Mouse (Mus musculus) ES-Bruce4 (cell line): ENCODE results near the gene Htr1d. TPM values are rescaled to one million over a fixed set of nuclear protein-coding genes. Genes with fewer than 3 reads are reported as not detected.

Source experiments
- H3K27ac ChIP-seq: 2 replicates; pipeline ENCODE4 v1.5.1; 2012; ENCODE audit warnings: low read length, inconsistent platforms; ENCODE audit not compliant: insufficient read depth
- H3K27me3 ChIP-seq: 2 replicates; pipeline ENCODE4 v1.6.1; 2012; ENCODE audit warnings: mild to moderate bottlenecking, low read length, inconsistent platforms; ENCODE audit not compliant: control insufficient read depth, poor library complexity, insufficient read depth, severe bottlenecking
- H3K36me3 ChIP-seq: 2 replicates; pipeline ENCODE4 v1.6.1; 2012; ENCODE audit warnings: inconsistent platforms, mild to moderate bottlenecking, low read length, moderate library complexity; ENCODE audit not compliant: control insufficient read depth, poor library complexity, insufficient read depth, severe bottlenecking
- H3K4me1 ChIP-seq: one replicate; pipeline ENCODE4 v1.8.1; 2011; ENCODE audit warnings: low read length; ENCODE audit not compliant: control insufficient read depth, insufficient read depth
- H3K4me3 ChIP-seq: 2 replicates; pipeline ENCODE4 v1.5.1; 2011; ENCODE audit warnings: low read depth, mild to moderate bottlenecking, low read length
- H3K9ac ChIP-seq: 2 replicates; pipeline ENCODE4 v1.6.1; 2012; ENCODE audit warnings: low read depth, mild to moderate bottlenecking, inconsistent platforms; ENCODE audit not compliant: poor library complexity, severe bottlenecking
- H3K9me3 ChIP-seq: replicated peaks from 2 replicates; pipeline ENCODE4 v1.6.1; 2012; ENCODE audit warnings: mild to moderate bottlenecking, low read length, inconsistent platforms; ENCODE audit not compliant: control insufficient read depth, poor library complexity, insufficient read depth, severe bottlenecking
- CTCF ChIP-seq: IDR thresholded peaks from one replicate; pipeline ENCODE4 v1.8.1; 2011; ENCODE audit warnings: low read depth, low read length
- EP300 ChIP-seq: IDR thresholded peaks from 2 replicates; pipeline ENCODE4 v1.6.1; 2011; ENCODE audit warnings: low read depth, low read length; ENCODE audit not compliant: insufficient read depth
- POLR2A ChIP-seq: IDR thresholded peaks from one replicate; pipeline ENCODE4 v1.8.1; 2011; ENCODE audit warnings: low read length; ENCODE audit not compliant: insufficient read depth
- polyA plus RNA-seq: library from polyadenylated mRNA; stranded (reverse); fragments of >200 nt; gene quantifications from 2 replicates; pipeline ENCODE4 v1.2.4, GENCODE M21; 2011; ENCODE audit warnings: low read depth; ENCODE audit not compliant: missing spikeins, insufficient read depth, insufficient read length

The Htr1d gene
- polyA plus RNA-seq, 1 experiment, result 1.1 TPM

GRCm38 (mm10) chr4:136411995-136412765 is 11.1 kb upstream of the Htr1d start:
- H3K9ac ChIP-seq, result no peak overlapping the region
- H3K27ac ChIP-seq, result no peak overlapping the region
- H3K4me3 ChIP-seq, result no peak overlapping the region
- no peaks in the 10 kb centered on the region for H3K27me3 ChIP-seq
- H3K9me3 ChIP-seq, result no peaks in the 10 kb centered on the region
- no peaks in the 10 kb centered on the region for H3K4me1 ChIP-seq
- no peak for TF ChIP-seq POLR2A
- H3K36me3 ChIP-seq, result no peaks in the 10 kb centered on the region

DNA sequence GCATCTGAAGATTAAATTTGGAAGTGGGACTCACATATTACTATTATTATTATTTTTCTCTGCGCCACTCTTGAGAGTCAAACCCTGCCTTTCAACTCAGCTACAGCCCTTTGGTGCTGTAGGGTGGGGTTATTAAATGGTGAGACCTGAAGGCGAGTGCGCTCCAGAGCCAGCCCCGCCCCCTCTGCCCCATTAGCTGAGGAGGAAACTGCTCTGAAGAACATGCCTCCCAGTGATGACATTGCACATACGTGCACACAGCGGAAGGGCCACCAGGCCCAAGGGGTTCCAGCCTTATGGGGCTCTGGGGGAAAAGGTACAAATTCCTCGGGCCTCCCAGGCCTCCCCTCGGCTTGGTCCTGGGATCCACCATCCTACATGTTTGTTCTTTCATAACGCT is 7.8 kb upstream of the Htr1d start:
- H3K27me3 ChIP-seq, result no peaks in the 10 kb centered on the region
- no peaks in the 10 kb centered on the region for H3K4me1 ChIP-seq
- no peak overlapping the region for H3K9ac ChIP-seq
- H3K36me3 ChIP-seq, result no peaks in the 10 kb centered on the region
- no peak for TF ChIP-seq CTCF
- no peak for TF ChIP-seq EP300
- no peak for TF ChIP-seq POLR2A
- no peak overlapping the region for H3K4me3 ChIP-seq
- H3K27ac ChIP-seq, result no peak overlapping the region
- no peaks in the 10 kb centered on the region for H3K9me3 ChIP-seq

- Histone ChIP-seq H3K27me3 (no peaks in the 10 kb centered on the region), H3K4me3 (no peak overlapping the region), H3K27ac (no peak overlapping the region), H3K4me1 (no peaks in the 10 kb centered on the region), H3K9ac (no peak overlapping the region), H3K36me3 (no peaks in the 10 kb centered on the region), H3K9me3 (no peaks in the 10 kb centered on the region)
- no peak for TF ChIP-seq POLR2A
- TF ChIP-seq EP300, result no peak
- no peak for TF ChIP-seq CTCF
Observed at GRCm38 (mm10) chr4:136418962-136419361, 4.4 kb upstream of the Htr1d start.

DNA sequence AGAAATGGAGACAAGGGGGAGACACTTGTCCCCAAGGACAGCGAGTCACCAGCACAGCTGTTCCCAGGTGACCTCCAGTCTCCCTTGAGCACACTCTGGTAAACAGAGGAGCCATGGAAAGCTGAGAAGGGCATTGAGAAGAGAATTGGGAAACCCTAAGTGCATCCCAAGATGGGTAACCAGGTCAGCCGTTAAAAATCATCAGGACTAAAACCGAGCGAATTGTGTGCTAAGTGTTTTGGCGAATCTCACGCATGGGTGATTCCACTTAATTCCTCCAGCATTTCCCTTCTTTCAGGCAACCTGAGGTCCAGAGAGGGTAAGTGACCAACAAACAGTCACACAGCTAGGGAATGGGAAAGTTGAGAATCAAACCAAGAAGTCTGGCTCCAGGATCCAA is 3.9 kb upstream of the Htr1d start:
- Histone ChIP-seq H3K4me3 (no peak overlapping the region), H3K27me3 (peaks cover 3% of the 10 kb centered on the region; the same call in 1 of the 2 replicates), H3K36me3 (no peaks in the 10 kb centered on the region), H3K27ac (no peak overlapping the region), H3K4me1 (no peaks in the 10 kb centered on the region), H3K9ac (no peak overlapping the region), H3K9me3 (no peaks in the 10 kb centered on the region)
- no peak for TF ChIP-seq CTCF
- no peak for TF ChIP-seq EP300
- no peak for TF ChIP-seq POLR2A

GRCm38 (mm10) chr4:136424120-136424999 is 1.0 kb downstream of the Htr1d start:
- Histone ChIP-seq H3K27ac (no peak overlapping the region), H3K9ac (peak overlapping the region; percentile 29; the same call in 1 of the 2 replicates), H3K4me3 (peak overlapping the region; percentile 59), H3K27me3 (peaks cover 4% of the 10 kb centered on the region; the same call in 1 of the 2 replicates), H3K9me3 (no peaks in the 10 kb centered on the region), H3K4me1 (no peaks in the 10 kb centered on the region), H3K36me3 (no peaks in the 10 kb centered on the region)
- TF ChIP-seq CTCF, result no peak
- no peak for TF ChIP-seq POLR2A
- no peak for TF ChIP-seq EP300

GRCm38 (mm10) chr4:136425000-136425288 is 1.6 kb downstream of the Htr1d start:
- peak; percentile 62 for TF ChIP-seq CTCF
- no peak for TF ChIP-seq EP300
- H3K4me3 ChIP-seq, result peak overlapping the region; percentile 59
- peaks cover 4% of the 10 kb centered on the region; the same call in 1 of the 2 replicates for H3K27me3 ChIP-seq
- no peaks in the 10 kb centered on the region for H3K9me3 ChIP-seq
- 0 out of 2 replicates have a peak overlapping the region, but pooled peaks have one; percentile 29 for H3K9ac ChIP-seq
- H3K36me3 ChIP-seq, result no peaks in the 10 kb centered on the region
- H3K27ac ChIP-seq, result no peak overlapping the region
- no peaks in the 10 kb centered on the region for H3K4me1 ChIP-seq
